Mouse (Mus musculus) thymus, postnatal 14 days (tissue): ENCODE measurements around the gene Polr2f.

Experiments
- DNase-seq: peaks from one replicate; pipeline ENCODE4 v3.0.0; 2021

Polr2f gene

DNA sequence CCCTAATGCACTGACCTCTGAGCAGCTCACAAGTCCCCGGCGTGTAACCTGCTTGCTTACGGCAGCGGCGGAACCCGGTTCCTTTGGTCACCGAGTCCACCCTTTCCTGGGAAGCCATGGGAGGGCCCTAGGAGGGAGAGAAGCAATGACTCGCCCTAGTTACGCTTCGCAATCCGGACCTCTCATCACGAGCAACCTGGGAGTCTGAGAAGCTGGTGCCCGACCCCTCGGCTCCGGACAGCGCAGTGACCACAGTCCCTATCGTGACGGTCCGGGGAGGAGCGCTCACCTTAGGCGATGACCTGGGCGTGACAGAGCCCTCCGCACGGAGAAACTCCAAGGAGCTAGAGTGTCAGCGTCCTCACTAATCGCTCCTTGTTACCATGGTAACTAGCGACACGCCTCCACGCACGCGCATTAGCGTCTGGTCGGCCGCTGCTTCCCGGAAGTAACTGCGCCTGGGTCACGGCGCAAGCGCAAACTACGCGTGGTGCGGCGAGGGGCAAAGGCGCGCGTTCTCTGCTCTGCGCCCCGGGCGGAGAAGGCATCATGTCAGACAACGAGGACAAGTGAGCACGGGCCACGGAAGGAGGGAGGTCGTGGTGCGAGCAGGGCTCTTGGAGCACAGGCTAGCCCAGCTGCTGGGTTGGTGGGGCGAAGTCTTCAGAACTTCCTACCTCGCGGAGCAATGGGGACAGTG lies at the start of gene Polr2f, which contains the start of gene 1700088E04Rik:
TSS of gene Polr2f (plus strand) at position 144 of the 700 bp plus-strand sequence.
TSS of gene 1700088E04Rik (minus strand) at position 388 of the 700 bp plus-strand sequence.
- peak; percentile 96 for DNase-seq

GRCm38 (mm10) chr15:79092284-79092683 lies 48.5 kb upstream of the Polr2f start:
- DNase-seq = no peak

DNA sequence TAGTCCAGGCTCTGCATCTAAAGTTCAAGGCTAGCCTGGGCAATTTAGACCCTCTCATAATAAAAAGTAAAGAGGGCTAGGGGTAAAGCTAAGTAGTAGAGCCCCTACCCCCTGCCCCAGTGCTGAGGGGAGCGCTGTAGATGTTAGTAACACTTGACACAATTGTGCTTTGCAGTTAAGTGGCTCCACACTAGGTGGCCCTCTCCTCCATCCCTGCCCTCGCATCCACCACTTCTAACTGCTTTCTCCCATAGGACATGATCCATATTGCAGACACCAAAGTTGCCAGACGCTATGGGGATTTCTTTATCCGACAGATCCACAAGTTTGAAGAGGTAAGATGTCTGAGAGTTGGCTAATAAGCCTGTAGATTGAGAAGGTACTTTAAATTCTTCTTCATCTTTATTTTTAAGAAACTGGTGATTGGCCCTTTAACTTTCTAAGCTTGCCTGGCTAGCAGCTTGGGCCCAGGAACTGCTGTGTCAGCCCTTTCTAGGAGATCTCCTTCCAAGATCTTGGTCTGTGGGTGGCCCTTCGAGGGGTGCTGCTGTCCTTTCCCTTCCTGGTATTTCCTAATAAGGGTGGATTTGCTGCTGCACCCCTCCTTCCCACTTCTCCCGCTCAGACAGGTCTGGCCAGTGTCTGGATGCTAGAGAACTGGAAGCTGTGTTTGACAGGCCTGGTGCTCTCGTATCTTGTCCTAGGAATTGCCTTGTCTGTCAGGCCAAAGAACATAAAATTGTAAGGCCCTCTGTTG lies 47.5 kb upstream of the Polr2f start:
- no peak for DNase-seq

DNA sequence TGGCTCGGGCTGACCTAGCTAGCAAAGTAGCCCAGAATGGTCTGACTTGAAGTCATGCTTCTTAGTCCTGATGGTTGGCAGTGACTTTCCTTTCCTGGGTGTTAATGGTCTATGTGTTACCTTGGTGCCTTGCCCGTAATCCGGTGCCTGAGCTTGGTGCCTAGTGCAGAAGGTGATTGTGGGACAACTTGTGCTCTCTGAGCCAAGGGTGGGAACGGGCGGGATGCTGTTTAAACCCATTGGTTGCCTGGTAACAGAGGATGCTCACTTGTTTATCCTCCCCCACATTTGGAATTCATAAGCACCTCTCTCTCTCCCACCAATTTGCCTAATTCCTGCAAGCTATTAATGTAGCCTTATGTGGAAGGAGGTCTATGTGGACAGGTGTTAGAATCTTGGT lies 45.3 kb upstream of the Polr2f start:
- DNase-seq = no peak

- no peak for DNase-seq
These were observed 44.3 kb upstream of the Polr2f start for GRCm38 (mm10) chr15:79096556-79096955.

DNA sequence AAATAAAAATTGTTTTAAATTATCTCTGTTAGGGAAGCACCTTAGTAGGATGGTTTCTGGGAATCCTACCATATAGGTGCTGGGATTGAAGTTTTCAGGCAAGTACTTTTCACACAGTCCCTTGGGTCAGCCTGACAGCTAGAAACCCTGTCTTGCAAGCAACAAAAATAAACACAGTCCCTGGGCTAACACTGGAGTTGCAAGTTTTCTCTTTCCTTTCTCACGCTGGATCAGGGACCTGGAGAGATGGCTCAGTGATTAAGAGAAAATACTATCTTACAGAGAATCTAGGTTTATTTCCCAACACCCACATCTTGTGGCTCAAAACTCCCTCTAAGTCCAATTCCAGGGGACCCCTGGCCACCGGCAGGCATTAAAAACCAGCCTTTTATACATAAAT lies 43.7 kb upstream of the Polr2f start:
- DNase-seq = no peak

- no peak for DNase-seq
These were observed 43.2 kb upstream of the Polr2f start for GRCm38 (mm10) chr15:79097611-79098025.

- DNase-seq = no peak
These were observed 42.6 kb upstream of the Polr2f start for GRCm38 (mm10) chr15:79098220-79098619.

GRCm38 (mm10) chr15:79098868-79099267 lies 41.9 kb upstream of the Polr2f start:
- DNase-seq = no peak

DNA sequence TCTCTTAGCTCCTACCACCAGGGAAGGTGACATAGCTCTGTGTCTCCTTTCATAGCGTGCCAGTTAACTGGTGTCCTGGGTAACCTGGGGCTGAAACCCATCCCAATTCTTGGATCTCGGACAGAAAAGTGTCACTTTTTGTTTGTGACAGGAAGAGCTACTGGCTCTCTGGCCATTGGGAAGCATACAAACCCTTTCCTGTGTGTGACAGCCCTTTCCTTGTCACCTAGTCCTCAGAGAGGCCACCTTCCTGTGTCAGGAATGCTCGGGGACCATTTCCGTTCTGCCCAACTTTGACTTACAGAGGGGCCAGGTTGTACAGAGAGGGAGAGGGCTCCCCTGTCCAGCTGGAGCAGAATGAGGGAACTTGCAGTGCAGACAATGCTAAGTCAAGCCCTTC lies 41.4 kb upstream of the Polr2f start:
- no peak for DNase-seq

DNA sequence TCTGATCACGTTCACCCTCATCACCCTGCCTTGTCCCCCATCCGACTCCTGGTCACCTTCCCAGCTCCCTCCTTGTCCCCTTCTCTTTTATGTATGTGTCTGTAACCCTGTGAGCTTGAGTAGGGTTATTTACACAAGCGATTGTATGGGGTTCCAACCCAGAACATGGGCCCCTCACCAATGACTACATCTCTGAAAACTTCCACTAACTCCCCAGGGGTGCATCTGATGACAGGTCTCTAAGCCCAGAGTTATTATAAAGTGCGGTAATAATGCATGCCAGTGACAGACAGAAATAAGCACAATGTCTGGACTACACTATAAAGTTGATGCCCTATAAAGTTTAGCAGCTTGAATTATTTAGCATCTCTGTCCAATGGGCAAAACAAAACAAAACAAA lies 40.4 kb upstream of the Polr2f start:
- no peak for DNase-seq

- DNase-seq = no peak
These were observed 39.3 kb upstream of the Polr2f start for GRCm38 (mm10) chr15:79101531-79101930.

DNA sequence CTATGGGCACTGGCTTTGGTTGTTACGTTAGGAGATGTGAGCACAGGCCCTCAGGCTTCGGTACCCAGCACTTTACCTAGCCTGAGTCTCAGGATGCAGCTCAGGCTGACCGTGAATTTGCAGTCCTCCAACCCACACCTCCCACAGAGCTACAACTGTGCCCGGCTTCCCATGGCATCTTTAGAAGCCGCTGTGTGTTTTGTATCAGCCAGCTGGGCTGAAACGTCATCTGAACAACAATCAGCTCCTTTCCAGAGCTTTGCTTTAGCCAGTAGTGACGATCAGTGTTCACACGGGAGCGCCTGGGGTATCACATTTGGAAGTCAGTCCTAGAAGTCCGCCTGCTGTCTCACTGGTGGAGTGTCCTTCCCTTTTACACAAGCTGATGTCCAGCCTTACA lies 37.5 kb upstream of the Polr2f start:
- DNase-seq = no peak

DNA sequence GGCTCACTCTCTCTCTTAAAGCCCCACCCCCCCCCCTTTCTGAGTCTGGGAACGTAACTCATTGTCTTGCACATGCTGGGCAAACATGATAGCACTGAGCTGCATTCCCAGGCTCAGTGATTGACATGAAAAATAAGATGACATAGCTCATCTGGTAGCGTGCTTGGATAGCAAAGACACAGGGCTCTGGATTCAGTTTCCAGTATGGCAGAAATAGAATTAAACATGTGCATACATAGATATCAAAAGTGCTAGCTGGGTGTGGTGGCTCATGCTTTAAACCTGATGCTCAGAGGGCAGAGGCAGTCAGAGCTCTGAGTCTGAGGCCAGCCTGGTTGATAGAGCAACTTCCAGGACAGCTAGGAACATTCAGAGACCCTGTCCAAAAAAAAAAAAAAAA lies 35.0 kb upstream of the Polr2f start:
- no peak for DNase-seq

- no peak for DNase-seq
These were observed 32.8 kb upstream of the Polr2f start for GRCm38 (mm10) chr15:79107966-79108365.

- DNase-seq = peak; percentile 78
These were observed 32.1 kb upstream of the Polr2f start, which contains the start of gene Micall1 for GRCm38 (mm10) chr15:79108421-79109320. Gene Micall1 (plus strand): TSS chr15:79108898.

DNA sequence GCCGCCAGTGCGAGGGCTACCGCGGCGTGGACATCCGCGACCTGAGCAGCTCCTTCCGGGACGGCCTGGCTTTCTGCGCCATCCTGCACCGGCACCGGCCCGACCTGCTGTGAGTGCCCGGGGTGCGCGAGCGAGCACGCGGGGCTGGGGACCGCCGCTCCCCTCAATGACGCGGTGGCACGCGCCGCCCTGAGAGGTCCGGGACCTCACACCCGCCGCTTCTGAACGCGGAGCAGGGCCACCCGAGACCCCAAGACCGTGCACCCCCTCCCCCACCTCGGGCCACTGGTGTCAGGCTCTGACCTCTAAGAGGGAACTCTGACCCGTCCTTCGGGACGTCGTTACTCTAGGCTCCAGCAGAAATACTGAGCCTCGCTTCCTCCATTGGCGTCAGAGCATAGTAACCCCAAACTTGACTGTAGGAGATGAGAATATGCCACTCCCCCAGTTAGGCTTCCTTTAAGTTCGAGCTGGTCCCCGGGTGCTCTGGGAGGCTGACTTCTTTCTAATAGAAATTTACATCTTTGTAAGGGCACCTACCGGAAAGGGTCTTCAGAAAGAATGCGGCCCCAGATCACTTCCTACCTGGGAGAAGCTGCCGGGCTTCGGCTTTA lies 31.4 kb upstream of the Polr2f start:
- DNase-seq = peak; percentile 53

DNA sequence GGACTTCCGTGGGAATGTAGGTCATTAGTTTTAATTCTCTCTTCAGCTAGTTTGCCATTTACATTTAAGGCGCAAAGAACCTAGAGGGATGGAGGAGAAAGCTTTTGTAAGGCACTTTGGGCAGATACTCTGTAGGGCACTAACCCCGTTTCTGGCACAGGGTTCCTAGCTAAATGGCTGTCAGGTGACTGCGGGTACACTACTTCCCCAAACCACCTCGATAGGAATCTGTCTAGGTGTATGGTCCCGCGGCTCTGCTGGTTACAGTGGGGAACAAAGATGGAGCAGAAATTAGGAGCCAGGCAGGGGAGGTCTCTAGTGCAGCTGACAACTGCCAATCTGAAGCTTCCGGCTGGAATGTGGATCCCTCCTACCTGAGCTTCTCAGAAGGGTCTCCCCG lies 30.8 kb upstream of the Polr2f start:
- DNase-seq = no peak

DNA sequence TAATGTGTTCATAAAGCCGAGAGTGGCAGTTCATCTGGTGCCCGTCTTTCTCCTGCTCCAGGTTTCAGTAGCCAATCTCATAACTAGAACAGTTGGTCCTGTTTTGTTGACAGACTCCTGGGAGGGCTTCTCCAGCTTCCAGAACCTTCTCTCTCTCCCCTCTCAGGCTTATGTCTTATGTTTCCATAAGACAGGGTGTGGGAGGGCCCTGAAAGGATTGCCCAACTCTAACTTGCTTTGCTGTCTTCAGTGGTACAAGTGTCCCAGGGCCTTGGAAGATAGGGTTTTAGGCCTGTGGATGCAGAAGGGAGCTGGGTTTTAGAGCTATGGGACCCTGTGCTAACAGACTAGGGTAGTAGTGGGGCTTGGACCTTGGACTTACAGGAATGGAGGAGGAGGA lies 30.3 kb upstream of the Polr2f start:
- DNase-seq = no peak

- no peak for DNase-seq
These were observed 29.0 kb upstream of the Polr2f start for GRCm38 (mm10) chr15:79111774-79112173.

DNA sequence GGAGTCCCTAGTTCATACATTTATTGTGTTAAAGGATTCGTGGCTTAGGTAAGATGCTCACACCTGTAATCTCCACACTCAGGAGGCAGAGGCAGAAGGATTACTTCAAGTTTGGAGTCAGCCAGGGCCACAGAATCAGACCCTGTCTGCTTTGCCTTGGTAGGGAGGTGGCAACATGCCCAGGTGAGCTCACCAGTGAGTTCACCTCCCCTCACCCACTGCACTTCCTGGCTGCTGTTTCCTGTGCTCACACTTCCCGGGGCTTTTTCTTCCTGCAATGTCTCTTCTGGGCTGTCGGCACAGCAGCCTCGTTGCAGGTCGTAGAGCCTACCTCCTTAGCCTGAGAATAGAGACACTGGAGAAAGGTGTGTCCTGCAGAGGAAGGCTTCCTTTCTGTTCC lies 25.5 kb upstream of the Polr2f start:
- peak; percentile 48 for DNase-seq

- DNase-seq = no peak
These were observed 21.3 kb upstream of the Polr2f start for GRCm38 (mm10) chr15:79119491-79119890.

GRCm38 (mm10) chr15:79122119-79122518 lies 18.7 kb upstream of the Polr2f start:
- no peak for DNase-seq
